Mouse (Mus musculus): ENCODE data around the gene Hook2.

Gene Hook2

GRCm38 (mm10) chr8:84990349-84990748, at the start of gene Hook2:
Hook2 (plus strand) TSS chr8:84990603.
- DNase-seq, result peak; percentile 92 to 96

DNA sequence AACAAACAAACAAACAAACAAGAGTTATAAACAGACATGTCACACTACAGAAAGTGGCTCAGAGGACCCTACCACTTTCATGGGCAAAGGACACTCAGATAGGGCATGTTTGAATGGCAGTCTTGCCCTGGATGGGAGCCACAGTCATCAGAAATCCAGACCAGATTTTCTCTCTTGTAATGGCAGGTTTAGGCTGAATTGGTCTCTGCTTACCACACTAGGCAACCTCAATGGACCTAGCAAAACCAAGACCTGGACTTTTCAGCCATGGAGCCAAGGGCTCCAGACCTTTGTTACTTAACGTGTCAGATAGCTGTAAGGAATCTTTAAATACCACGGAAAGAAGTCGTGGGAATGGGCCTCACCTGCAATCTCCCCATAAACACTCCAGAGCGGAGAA, 46.7 kb upstream of the Hook2 start:
- no peak for DNase-seq

DNA sequence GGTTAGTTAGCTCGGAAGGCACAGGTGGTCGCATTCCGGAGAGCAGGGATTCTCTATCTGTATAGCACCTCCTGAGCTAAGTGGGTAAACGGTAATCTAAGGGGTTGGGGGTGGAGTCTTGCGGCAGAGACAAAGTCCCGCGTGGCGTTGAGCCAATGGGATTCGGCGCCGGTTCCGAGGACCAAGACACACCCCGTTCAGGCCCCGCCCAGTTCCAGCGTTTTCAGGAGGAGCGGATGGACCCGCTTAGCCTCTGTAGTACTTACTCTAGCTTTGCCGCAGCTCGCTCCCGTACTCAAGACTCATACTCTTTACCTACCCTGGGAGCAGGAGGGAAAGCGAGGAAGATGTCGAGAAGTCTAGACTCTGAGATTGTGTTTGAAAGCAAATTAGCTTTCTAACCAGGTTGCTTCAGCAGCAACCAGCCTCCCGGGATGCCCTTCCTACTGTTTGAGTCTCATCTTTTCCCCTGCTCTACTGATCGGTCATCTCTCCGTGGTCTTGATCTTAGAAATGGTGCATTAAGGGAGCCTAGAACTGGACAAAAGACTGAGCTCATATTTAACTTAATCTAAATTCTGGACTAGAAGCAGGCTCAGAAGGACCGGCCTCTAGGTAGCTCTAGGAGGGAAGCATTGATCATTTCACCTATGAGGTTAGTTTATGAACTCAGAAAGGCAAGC, 45.8 kb upstream of the Hook2 start:
- DNase-seq, result no peak

GRCm38 (mm10) chr8:84945235-84945632, 45.2 kb upstream of the Hook2 start:
- DNase-seq, result no peak

DNA sequence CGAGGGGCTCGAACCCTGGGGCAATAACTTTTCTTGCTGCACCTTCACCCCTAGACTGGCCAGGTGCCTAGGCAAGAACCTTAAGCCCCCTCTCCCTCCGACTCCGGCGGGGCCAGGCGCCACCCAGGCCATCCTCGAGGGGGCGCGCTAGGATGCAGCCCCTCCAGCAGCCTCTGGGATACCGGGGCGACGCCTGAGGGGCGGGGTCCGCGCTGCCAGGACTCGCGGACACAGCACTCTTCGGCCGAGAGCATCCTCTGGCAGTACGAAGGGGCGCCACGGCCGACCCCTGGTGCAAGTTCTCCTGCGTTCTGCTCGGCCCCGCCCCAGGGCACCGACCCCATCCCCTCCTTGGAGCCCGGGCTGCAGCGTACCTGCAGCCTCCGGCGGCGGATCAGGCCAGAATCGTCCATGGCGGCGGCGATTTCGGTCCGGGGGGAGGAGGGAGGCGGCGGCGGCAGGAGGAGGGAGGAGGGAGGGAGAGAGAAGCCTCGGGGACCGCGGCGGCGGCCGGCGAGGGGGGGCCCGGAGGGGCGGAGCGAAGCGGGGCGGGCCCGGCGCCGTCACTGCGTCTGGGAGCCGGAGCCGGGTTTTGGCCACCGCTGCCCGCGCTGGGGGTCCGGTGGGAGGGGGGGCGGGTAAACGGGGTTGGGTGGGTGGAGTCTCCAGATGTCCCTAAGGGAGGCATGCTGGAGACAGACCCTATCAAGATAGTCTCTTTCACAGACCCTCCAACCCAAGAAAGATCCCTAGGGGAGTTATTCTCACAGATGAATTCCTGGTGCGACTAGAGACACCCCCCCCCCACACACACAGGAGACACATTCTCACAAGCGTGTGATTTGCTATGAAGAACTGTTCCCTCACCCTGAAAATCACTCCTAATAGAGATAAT, 44.5 kb upstream of the Hook2 start:
- DNase-seq, result no peak

DNA sequence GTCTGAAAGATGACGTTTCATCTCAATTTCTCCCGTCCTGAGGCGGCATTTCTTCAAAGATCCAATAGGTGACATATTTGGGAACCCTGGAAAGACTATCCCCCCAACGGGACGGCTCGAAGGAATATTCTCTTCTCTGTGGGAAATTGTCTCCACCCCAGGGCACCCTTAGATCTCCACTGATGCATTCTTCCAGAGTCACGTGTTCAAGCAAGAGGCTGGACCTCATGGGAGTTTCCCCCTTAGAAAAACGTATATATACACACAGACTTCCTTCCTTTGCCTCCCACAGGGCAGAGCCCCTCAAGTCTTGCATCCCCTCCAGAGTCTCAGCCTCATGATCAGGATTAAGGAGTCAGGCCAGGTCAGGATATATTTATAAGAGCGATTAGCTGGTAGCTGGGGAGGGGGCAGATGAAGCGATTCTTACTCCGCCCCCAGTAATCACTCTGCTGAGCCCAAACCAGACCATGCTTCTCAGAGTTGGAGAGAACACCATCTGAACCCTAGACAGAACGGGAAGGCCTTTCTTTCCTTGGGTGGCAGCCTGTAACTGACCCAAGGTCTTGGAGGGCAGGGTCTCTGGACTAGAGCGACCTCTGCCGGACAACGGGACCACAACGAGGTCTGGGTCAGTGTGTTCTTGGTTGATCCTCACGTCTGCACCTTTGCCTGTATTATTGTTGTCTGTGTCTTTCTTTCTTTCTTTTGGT, 43.7 kb upstream of the Hook2 start, which contains the start of gene Rtbdn:
Gene Rtbdn, plus strand, starts transcription at position 464 of the 713 bp plus-strand sequence.
- DNase-seq, result no peak

GRCm38 (mm10) chr8:84947241-84947545, 43.2 kb upstream of the Hook2 start:
- DNase-seq, result no peak

- no peak for DNase-seq
Measured at GRCm38 (mm10) chr8:84949753-84950152, 40.6 kb upstream of the Hook2 start.

GRCm38 (mm10) chr8:84952612-84953255, 37.7 kb upstream of the Hook2 start:
- no peak for DNase-seq

- DNase-seq, result peak in 1 of 2 experiments; percentile 38
Measured at GRCm38 (mm10) chr8:84956768-84957167, 33.6 kb upstream of the Hook2 start.

- DNase-seq, result no peak
Measured at GRCm38 (mm10) chr8:84959811-84960210, 30.6 kb upstream of the Hook2 start.

- no peak for DNase-seq
Measured at GRCm38 (mm10) chr8:84963952-84964351, 26.5 kb upstream of the Hook2 start.

- peak; percentile 81 to 87 for DNase-seq
Measured at GRCm38 (mm10) chr8:84965731-84966291, 24.6 kb upstream of the Hook2 start.

GRCm38 (mm10) chr8:84966603-84967002, 23.8 kb upstream of the Hook2 start:
- DNase-seq, result peak in 1 of 2 experiments; percentile 31

DNA sequence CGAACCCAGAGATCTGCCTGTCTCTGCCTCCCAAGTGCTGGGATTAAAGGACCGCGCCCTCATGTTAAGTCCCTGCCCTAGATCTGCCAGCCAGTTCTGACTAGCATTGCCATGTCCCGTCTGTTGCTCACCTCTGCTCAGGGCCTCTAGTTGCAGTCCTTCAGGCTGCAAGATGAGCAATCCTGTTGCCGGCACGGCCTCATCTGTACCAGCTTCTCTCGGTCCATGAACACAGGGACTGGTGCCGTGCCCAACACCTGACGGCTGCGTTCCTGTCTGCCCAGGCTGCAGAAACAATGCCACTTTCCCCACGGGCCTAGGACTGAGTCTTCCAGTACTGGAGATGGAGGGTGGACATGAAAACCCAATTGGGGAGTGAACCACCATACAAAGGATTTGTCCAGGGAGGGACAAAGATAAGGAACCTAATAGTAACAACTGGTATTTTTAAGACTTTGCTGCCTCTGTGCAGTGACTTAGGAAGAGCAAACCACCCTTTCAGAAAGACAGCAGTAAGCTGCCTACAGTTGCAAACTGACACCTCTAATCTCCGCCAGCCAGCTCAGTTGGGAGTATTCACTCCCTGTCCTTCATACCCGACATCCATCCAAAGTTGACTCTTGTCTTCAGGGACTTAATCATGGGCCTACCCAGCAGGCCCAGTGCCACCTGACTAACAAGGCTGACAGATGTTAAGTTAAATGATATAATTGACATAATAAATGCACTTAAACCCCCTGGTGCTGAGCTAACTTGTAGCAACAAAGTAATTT, 22.7 kb upstream of the Hook2 start:
- DNase-seq, result no peak

- DNase-seq, result no peak
Measured at GRCm38 (mm10) chr8:84968650-84969049, 21.8 kb upstream of the Hook2 start.

DNA sequence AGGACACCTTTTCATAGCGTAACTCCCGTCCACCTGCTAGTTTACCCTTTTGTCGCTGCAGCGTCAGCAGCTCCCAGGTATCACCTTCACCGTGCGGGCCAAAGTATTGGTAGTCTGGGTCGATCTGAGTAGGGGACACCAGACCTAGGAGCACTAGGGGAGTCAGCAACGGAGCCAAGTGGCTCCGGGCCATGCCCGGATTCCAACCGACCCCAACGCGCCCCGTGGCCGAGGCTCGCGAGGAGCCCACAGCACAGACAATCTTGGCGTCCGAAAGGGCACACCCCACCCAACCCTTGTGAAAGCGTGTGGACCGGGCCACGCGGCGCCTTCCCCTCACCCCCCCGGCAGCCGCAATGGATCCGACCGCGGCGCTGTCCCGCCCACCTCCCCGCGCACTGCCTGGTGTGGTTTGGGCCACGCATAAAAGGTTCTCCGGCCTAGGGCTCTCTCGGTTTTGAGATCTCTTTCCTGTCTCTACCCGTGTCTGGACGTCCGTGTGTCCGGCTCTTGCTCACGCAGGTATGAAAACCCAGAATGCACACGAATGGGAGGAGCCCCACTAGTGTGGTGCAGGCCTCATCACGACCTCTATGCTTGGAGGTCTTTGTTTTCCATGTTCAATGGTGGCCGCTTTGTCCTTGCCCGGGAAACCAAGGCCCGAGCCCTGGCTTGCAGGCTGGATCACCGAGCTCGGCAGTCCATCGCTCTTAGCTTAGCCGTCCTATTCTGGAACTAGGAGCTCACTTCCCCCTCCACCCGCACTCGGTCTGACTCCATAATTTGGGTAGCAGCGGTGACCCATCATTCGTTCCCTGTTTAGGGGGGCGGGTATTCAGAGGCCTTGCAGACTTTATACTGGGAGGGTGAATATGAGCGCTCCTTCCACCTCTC, 20.9 kb upstream of the Hook2 start, which contains the start of the genes Gm49661, Prdx2 and Rnaseh2a:
Gene Gm49661, minus strand, starts transcription at position 193 of the 894 bp plus-strand sequence.
Gene Prdx2, plus strand, starts transcription at position 347 of the 894 bp plus-strand sequence.
Gene Rnaseh2a, minus strand, starts transcription at position 527 of the 894 bp plus-strand sequence.
- peak in 1 of 2 experiments; percentile 53 for DNase-seq

DNA sequence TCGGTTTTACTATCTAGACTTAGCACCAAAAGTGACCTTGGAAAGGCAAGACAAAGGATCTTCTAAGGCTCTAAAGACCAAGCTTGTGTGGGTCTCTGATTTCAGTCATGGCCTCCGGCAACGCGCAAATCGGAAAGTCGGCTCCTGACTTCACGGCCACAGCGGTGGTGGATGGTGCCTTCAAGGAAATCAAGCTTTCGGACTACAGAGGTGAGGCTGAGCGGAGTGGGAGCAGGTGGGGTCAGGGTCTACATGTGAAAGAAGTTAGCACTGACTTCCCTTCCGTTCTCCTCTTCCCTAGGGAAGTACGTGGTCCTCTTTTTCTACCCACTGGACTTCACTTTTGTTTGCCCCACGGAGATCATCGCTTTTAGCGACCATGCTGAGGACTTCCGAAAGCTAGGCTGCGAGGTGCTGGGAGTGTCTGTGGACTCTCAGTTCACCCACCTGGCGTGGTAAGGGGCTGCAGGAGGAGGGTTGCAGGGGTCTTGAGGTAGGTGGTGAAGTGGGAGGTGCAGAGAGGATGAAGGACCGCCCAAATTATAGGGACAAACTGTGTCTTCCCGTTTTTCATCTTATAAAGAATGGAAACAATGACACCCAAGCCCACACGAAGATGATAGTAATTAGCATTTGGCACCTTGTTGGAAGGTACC, 20.1 kb upstream of the Hook2 start:
- DNase-seq, result no peak

DNA sequence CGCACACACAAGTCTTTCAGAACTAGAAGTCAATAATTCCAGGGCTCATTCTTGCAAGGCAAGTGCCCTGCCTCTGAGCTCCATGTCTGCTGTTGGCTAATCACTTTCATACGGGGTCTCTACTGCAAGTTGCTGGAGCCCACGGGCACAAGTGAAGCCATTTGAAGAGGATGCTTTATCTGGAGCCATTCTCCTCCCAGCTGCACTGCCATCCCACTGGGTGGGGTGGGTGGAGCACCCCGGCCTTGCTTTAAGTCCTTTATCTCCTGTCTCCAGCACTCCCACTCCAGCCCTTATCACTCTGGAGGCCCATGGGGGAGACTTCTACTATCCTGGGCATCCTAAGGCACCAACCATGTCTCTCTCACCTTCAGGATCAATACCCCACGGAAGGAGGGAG, 19.5 kb upstream of the Hook2 start:
- DNase-seq, result no peak

- no peak for DNase-seq
Measured at GRCm38 (mm10) chr8:84973079-84973478, 17.3 kb upstream of the Hook2 start.
